Mouse (Mus musculus) heart, postnatal 25 days (tissue): Measurements from ENCODE around the gene Ddx39b. TPM values are rescaled to one million over a fixed set of nuclear protein-coding genes. Genes with fewer than 3 reads are reported as not detected.
A peak's percentile ranks its signal among the peaks of the same experiment; 100 is the strongest.

ENCODE experiments used
- DNase-seq: peaks from one replicate; pipeline ENCODE4 v3.0.0; 2022; ENCODE audit warnings: low spot score
- intact Hi-C: fragments of 180-260 bp; cut with DNase I; formaldehyde crosslinking; loops from one replicate; pipeline ENCODE4 v1.15.1; 2025
- total RNA-seq, 2 experiments: library from RNA; stranded (reverse); gene quantifications; 2 replicates each; pipeline ENCODE4 v1.2.3; 2021

Ddx39b gene
- 10 to 100 TPM; 89.2 to 99.4 TPM for total RNA-seq

DNA sequence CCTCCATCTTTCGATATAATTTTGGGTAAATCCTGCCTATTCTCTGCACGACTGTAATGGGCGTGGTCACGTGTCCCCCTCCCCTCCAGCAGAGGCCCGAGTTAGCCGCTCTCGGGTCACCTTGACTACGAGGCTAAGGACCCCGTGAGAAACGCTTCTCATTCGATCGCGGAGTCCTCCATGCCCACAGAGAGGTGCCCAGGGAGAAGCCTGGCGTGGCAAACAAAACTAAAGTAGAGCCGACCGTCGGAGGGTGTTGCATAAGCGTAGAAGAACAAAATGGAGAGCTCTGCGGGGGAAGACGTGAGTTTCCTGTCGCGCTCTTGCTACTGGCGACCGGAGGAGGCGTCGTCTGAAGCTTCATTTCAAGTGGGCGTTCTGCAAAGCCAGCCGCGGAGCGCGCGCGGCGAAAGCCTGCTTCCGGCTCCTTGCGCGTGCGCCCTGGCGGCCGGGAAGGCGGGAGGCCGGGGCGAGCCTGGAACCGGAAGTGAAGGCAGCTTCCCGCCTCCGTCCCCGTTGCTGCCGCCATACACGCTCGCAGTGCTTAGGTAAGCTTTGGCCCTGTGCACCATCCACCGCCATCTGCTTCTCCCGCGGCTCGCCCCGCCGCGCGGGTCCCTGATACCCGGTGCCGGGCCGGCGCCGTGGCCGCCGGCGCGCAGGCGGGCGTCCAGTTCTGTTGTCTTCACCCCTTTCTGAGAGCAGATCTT, at the start of gene Ddx39b:
TSS of gene Ddx39b (plus strand) at position 442 of the 710 bp plus-strand sequence.
- peak; percentile 94 for DNase-seq
- intact Hi-C loops = no loop called here

DNA sequence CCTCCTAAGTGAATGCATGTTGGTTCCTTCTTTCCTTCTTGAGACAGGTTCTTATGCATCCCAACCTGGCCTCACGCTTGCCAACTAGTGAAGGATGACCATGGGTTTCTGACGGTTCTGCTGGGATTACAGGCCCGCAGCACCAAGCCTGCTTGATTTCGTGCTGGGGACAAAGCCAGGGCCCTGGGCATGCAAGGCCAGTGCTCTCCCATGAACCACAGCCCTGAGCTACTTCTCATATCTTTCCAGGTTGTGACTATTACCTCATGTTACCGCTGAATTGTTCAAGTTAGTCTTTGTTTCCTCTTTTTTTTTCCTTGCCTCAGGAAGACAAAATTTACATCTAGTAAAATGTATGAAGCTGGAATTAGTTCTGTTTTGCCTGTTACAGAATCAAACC, 48.6 kb upstream of the Ddx39b start:
- intact Hi-C loops = no loop called here

GRCm38 (mm10) chr17:35193881-35194843, 47.4 kb upstream of the Ddx39b start, which contains the start of gene Ltb:
Gene Ltb (plus strand): TSS chr17:35194439.
- intact Hi-C loops = loop anchor here (2.0 kb wide), 1 partner anchor 15 kb away; no protein-coding TSS in a partner anchor
- no peak for DNase-seq

More for the DNA sequence above, 48.6 kb upstream of the Ddx39b start:
- DNase-seq = no peak

DNA sequence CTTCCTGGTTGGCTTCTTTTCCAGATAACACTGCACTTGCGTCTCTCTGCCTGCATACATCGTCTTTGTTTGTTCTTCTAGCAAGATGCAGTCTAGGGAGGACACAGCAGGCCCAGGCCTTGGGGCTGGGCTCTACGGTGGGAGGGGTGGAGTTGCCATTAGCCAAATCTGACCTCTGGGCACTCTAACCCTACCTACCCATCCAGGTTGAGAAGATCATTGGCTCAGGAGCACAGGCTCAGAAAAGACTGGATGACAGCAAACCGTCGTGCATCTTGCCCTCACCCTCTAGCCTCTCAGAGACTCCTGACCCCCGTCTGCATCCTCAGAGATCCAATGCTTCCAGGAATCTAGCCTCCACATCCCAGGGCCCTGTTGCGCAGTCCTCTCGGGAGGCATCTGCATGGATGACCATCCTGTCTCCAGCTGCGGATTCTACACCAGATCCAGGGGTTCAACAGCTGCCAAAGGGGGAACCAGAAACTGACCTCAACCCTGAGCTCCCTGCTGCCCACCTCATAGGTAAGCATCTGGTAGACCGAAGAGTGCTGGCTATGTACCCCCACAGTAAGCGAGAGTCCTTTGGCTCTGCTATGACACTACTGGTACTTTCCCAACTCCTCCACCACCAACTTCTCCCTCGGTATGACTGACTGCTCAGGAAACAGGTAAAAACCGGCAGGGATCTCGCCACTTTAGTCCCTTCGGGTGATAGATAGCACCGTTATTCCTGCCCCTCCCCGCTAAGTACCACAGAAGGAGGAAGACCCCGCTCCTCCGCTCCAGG, 46.5 kb upstream of the Ddx39b start:
- DNase-seq = no peak
- intact Hi-C loops = loop anchor here (2.0 kb wide), 1 partner anchor 16 kb away; no protein-coding TSS in a partner anchor

DNA sequence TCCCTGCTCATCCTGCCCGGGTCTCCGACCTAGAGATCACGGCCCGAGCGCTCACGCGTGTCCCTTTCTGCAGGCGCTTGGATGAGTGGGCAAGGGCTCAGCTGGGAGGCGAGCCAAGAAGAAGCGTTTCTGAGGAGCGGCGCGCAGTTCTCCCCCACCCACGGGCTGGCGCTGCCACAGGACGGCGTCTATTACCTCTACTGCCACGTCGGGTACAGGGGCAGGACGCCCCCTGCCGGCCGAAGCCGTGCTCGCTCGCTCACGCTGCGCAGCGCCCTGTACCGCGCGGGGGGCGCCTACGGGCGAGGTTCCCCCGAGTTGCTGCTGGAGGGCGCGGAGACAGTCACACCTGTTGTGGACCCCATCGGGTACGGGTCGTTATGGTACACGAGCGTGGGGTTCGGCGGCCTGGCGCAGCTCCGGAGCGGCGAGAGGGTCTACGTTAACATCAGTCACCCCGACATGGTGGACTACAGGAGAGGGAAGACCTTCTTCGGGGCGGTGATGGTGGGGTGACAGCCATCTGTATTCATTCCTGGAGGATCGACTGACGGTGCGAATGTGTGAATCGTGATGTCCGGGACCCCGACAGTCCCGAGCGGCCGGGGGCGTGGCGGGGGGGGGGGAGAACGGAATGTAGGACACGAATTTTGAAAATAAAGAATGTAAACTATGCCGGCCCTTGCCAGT, 45.8 kb upstream of the Ddx39b start:
- intact Hi-C loops = loop anchor here (2.0 kb wide), 1 partner anchor 17 kb away; no protein-coding TSS in a partner anchor
- peak; percentile 60 for DNase-seq

GRCm38 (mm10) chr17:35196321-35196641, 45.3 kb upstream of the Ddx39b start:
- no peak for DNase-seq
- intact Hi-C loops = no loop called here

DNA sequence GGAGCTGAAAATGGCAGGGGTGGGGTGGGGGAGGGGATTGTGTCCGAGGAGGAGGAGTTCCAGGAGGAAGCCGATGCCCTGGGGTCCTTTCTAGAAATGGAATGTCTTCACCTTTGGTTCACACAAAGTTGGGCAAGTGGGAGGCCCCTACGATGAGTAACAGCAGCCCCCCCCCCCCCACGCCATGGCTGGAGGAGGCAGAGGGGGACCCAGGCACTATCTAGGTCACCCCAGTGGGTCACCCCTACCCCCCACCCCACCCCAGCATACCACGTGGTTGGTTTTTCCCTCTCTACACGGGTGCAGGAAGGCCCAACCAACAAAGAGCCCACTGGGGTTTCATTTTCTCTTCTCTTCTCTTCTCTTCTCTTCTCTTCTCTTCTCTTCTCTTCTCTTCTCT, 44.4 kb upstream of the Ddx39b start:
- no peak for DNase-seq
- intact Hi-C loops = no loop called here

DNA sequence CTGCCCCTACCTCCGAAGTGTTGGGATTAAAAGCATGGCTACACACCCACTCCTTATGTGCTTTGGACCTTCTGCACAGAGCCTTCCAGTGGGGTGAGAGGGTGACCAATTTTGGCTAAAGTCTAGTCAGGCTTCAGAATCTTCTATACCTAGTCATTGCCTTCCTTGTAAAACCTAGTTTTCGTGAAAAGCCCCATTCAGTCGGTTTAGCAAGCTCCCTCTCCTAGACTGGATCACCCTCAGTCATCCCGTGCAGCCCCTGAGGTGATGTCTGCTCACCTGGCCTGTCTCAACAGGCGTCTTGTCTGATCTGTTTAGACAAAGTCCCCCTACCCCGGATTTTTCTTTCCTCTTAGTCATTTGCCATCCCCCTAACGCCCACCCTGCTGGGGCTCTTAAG, 43.5 kb upstream of the Ddx39b start:
- intact Hi-C loops = loop anchor here (2.0 kb wide), 1 partner anchor 25 kb away; no protein-coding TSS in a partner anchor
- DNase-seq = no peak

GRCm38 (mm10) chr17:35198946-35199345, 42.6 kb upstream of the Ddx39b start:
- intact Hi-C loops = loop anchor here (2.0 kb wide), 1 partner anchor 24 kb away; no protein-coding TSS in a partner anchor

DNA sequence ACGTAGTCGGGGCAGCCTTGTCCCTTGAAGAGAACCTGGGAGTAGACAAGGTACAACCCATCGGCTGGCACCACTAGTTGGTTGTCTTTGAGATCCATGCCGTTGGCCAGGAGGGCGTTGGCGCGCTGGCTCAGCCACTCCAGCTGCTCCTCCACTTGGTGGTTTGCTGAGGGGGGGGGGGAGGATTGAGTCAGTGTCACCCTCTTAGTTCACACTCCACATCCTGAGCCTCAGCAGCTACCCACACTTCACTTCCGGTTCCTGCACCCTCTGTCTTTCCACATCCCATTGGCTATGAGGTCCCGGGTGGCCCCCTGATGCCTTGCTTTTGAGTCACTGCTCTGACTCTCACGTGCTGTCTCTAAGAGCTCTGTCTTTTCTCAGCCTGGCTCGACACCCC, 41.1 kb upstream of the Ddx39b start:
- intact Hi-C loops = no loop called here
- DNase-seq = no peak

More at GRCm38 (mm10) chr17:35198946-35199345, 42.6 kb upstream of the Ddx39b start:
- DNase-seq = no peak

DNA sequence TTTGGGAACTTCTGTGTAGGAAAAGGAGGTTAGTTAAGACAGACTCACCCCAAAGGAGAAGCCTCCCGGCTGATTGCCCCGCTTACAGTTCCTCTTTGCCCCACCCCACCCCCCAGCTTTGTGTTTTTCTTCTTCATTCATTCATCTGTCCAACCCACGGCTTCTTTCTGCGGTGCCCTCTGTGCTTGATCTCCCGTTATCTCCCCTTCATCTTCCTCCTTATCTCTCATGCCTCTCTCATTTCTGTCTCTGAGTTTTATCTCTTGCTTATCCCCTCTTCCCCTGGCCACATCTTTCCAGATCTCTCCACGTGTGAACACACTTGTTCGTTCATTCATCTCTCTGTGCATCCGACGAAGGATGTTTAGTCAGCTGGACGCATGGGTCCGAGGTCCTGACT, 40.4 kb upstream of the Ddx39b start:
- no peak for DNase-seq
- intact Hi-C loops = no loop called here

DNA sequence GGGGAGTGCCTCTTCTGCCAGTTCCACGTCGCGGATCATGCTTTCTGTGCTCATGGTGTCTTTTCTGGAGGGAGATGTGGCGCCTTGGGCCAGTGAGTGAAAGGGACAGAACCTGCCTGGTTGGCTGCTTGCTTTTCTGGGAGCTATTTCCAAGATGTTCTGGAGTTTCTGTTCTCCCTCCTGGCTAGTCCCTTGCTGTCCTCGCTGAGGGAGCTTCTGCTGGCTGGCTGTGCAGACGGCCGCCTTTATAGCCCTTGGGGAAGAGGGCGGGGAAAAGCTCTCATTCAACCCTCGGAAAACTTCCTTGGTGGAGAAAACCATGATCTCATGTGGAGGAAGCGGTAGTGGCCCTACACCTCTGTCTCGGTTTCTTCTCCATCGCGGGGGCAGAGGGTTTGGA, 39.8 kb upstream of the Ddx39b start, which contains the start of gene Tnf:
TSS of gene Tnf (minus strand) at position 221 of the 400 bp plus-strand sequence.
- DNase-seq = peak; percentile 37
- intact Hi-C loops = no loop called here

DNA sequence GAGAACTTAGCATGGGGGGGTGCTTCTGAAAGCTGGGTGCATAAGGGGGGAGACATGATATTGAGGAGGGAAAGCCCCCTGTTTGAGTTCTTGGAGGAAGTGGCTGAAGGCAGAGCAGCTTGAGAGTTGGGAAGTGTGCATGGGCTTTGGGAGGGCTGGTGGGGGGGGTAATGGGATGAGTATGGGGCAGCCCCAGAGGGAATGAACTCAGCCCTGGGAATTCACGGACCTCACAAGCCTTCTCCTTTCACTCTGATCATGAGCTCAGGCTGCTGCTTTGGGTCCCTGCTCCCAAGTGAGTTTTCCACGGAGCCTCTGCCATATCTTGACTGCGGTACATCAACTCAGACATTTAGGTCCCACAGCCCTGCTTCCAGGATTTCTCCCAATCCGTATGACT, 39.1 kb upstream of the Ddx39b start:
- no peak for DNase-seq
- intact Hi-C loops = no loop called here

- DNase-seq = no peak
- intact Hi-C loops = no loop called here
Measured at GRCm38 (mm10) chr17:35204494-35205379, 36.8 kb upstream of the Ddx39b start, which contains the start of gene Lta. Gene Lta (minus strand): TSS chr17:35205351.

GRCm38 (mm10) chr17:35205380-35205769, 36.2 kb upstream of the Ddx39b start:
- intact Hi-C loops = no loop called here
- DNase-seq = no peak

GRCm38 (mm10) chr17:35209785-35210535, 31.6 kb upstream of the Ddx39b start:
- DNase-seq = no peak
- intact Hi-C loops = no loop called here

DNA sequence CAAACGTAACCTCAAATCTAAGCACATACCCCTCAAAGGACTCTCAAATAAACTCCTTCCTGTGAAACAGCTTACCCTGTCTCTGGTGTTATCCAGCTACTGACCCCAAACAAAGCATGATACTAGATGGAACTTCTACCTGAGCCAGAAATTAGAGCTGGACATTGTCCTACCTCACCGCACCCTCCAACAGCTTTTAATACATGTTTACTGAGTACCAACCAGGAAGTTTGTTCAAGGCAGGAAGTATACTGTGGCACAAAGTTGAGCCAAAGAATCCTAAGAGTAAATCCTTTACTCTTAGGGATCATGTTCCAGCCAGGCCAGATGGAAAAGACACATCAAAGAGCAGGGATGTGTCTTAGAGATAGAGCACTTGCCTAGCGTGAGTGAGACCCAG, 31.0 kb upstream of the Ddx39b start:
- no peak for DNase-seq
- intact Hi-C loops = no loop called here

- intact Hi-C loops = no loop called here
- no peak for DNase-seq
Measured at GRCm38 (mm10) chr17:35213071-35213470, 28.5 kb upstream of the Ddx39b start.
